Mouse (Mus musculus) embryonic fibroblast, embryonic 13.5 days (primary cell): ENCODE results near the gene Fiz1.

Experiments used
- CTCF ChIP-seq: IDR thresholded peaks from 2 replicates; pipeline ENCODE4 v1.5.1; 2011; ENCODE audit warnings: mild to moderate bottlenecking, control low read depth, low read length, moderate library complexity, borderline replicate concordance; ENCODE audit not compliant: insufficient read depth
- POLR2A ChIP-seq: IDR thresholded peaks from 2 replicates; pipeline ENCODE4 v1.6.1; 2011; ENCODE audit warnings: low read depth, mild to moderate bottlenecking, control low read depth, low read length, moderate library complexity

DNA sequence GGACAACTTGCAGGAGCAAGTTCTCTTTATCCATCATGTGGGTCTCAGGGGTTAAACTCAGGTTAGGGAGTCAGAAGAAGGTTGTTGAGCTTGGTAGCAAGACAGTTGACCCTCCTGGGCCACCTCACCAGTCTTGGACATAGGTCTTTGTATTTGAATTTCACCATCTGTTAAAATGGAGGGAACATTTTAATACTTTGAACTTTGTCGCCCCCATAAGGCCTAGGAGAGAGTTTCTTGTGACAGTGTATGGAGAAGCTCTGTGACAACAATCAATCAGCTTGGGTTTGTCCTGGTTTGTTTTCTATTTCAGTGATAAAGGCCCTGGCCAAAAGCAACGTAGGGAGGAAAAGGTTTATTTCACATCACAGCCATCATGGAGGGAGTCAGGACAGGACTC is 32.8 kb upstream of the Fiz1 start:
- TF ChIP-seq CTCF = no peak
- TF ChIP-seq POLR2A = no peak
